Mouse (Mus musculus) myocyte (in vitro differentiated cells): ENCODE results near the gene Pdia5.

Experiments used
- MYOG ChIP-seq, 3 experiments: IDR thresholded peaks; one replicate each; pipeline ENCODE4 v1.6.1; 2011; ENCODE audit warnings: control low read depth in 2 of 3, low read depth in 2 of 3, mild to moderate bottlenecking in 2 of 3; ENCODE audit not compliant: insufficient read length in 2 of 3, control insufficient read depth in 1 of 3, insufficient read depth in 1 of 3
- POLR2A ChIP-seq: IDR thresholded peaks from one replicate; pipeline ENCODE4 v1.6.1; 2011; ENCODE audit warnings: low read depth, mild to moderate bottlenecking, control low read depth, moderate library complexity; ENCODE audit not compliant: insufficient read length
- USF1 ChIP-seq: IDR thresholded peaks from one replicate; pipeline ENCODE4 v1.6.1; 2011; ENCODE audit warnings: low read depth, mild to moderate bottlenecking, control low read depth, moderate library complexity

- TF ChIP-seq USF1 (no peak), POLR2A (no peak), MYOG (IDR thresholded peaks at IDR 0.05; ENCODE audit: control insufficient read depth in 1 of 3, insufficient read depth in 1 of 3, insufficient read length in 2 of 3, low read depth in 2 of 3) (no peak)
Observed at GRCm38 (mm10) chr16:35470096-35470495, 20.6 kb downstream of the Pdia5 start.
